ENCODE assay signal across 8 mouse cellular contexts in the genomic region with DNA sequence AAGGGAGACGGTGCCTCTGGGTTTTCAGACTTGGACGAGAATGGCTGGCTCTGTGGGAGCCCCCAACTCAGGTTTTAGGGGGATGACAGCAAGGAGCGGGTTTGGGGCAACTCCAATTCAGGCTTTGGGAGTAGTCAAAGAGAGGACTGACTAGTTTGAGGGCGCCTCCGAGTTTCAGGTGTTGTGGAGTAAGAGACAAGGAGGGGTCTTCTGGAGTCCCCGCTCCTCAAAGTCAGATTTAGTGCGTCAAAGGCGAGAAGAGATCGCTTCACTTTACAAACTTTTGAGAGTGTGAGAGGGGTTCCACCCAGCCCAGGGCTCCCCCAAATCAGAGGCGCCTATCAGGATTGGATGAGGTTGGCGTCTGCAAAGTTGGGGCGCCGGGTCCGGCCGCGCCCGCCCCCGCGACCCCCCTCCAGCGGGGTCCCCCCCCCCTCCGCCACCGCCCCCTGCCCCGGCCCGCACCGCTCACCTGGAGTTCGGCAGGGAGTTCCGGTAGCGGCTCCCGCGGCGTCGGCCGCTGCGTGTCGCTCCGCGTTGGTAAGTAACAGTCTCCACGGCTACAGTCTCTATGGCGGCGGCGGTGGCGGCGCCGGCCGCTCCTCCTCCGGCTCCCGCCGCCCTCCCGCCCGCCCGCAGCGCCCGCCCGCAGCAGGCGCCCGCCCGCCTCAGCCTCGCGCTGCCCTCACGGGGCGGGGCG. TPM values are rescaled to one million over a fixed set of nuclear protein-coding genes. Genes with fewer than 3 reads are reported as not detected.
DNase-seq lines count a peak whose midpoint lies in the region; ATAC-seq and TF ChIP-seq lines count a peak whose summit lies in the region.

TSS of gene Rfx2 (minus strand) at position 603 of the 700 bp plus-strand sequence.

- TF ChIP-seq CTCF in E14TG2a.4 (conservative IDR thresholded peaks at IDR 0.05; ENCODE audit: low read length), result no peak

- peak within 1 kb of the TSS; percentile 85 for H3K4me3 ChIP-seq in E14TG2a.4 (replicated peaks; ENCODE audit: low read length)
- H3K4me3 ChIP-seq in embryonic facial prominence, embryonic 14.5 days (ENCODE audit: low read depth, low read length), result peak within 1 kb of the TSS; percentile 66
- peak within 1 kb of the TSS; percentile 75 for H3K4me3 ChIP-seq in intestine, embryonic 16.5 days (ENCODE audit: low read length)
- H3K4me3 ChIP-seq in neural tube, embryonic 13.5 days, result peak within 1 kb of the TSS; percentile 62

- H3K4me2 ChIP-seq in embryonic facial prominence, embryonic 14.5 days (ENCODE audit: low read depth, low read length), result peak within 1 kb of the TSS; percentile 89
- peak within 1 kb of the TSS; percentile 94 for H3K4me2 ChIP-seq in intestine, embryonic 16.5 days (ENCODE audit: low read depth, low read length)
- peak within 1 kb of the TSS; percentile 76 for H3K4me2 ChIP-seq in neural tube, embryonic 13.5 days

- WGBS in embryonic facial prominence, embryonic 14.5 days, result under 1% methylated on average over 12 of the region's 62 CpGs
- WGBS in intestine, embryonic 16.5 days, result under 1% methylated on average over 38 of the region's 62 CpGs
- WGBS in neural tube, embryonic 13.5 days, result under 1% methylated on average over 36 of the region's 62 CpGs

- no peak for ATAC-seq in embryonic facial prominence, embryonic 14.5 days (ENCODE audit: low read depth)
- no peak for ATAC-seq in intestine, embryonic 16.5 days
- ATAC-seq in neural tube, embryonic 13.5 days (ENCODE audit: low read depth), result peak; percentile 36; the same call in 1 of the 2 replicates

- H3K36me3 ChIP-seq in E14TG2a.4 (ENCODE audit: insufficient read depth, low read length), result peaks cover 20% of the 10 kb centered on the region
- H3K36me3 ChIP-seq in embryonic facial prominence, embryonic 14.5 days (ENCODE audit: control insufficient read depth, insufficient read depth, low read length), result no peaks in the 10 kb centered on the region
- H3K36me3 ChIP-seq in intestine, embryonic 16.5 days (ENCODE audit: control insufficient read depth, insufficient read depth, low read length), result no peaks in the 10 kb centered on the region
- H3K36me3 ChIP-seq in neural tube, embryonic 13.5 days, result no peaks in the 10 kb centered on the region

- H3K27me3 ChIP-seq in E14TG2a.4 (ENCODE audit: insufficient read depth, low read length), result no peaks in the 10 kb centered on the region
- peaks cover 19% of the 10 kb centered on the region for H3K27me3 ChIP-seq in embryonic facial prominence, embryonic 14.5 days (replicated peaks; ENCODE audit: control insufficient read depth, insufficient read depth, low read length)
- H3K27me3 ChIP-seq in intestine, embryonic 16.5 days (replicated peaks; ENCODE audit: control insufficient read depth, insufficient read depth, low read length), result peaks cover 2% of the 10 kb centered on the region; the same call in 1 of the 2 replicates
- H3K27me3 ChIP-seq in neural tube, embryonic 13.5 days, result peaks cover 33% of the 10 kb centered on the region

- peak; percentile 25 for DNase-seq in embryo, embryonic 11 days
- DNase-seq in embryo, embryonic 10 days (ENCODE audit: low spot score), result no peak
- DNase-seq in embryonic facial prominence, embryonic 14.5 days (ENCODE audit: low spot score), result peak; percentile 18
- no peak for DNase-seq in retina, embryonic 14.5 days (ENCODE audit: low spot score)
- DNase-seq in layer of hippocampus, adult 9-10 months (ENCODE audit: low spot score), result no peak

- H3K4me1 ChIP-seq in E14TG2a.4 (replicated peaks; ENCODE audit: low read depth, low read length), result peaks cover 82% of the 10 kb centered on the region
- H3K4me1 ChIP-seq in embryonic facial prominence, embryonic 14.5 days (ENCODE audit: control insufficient read depth, insufficient read depth, low read length), result 0 out of 2 replicates have a peak, but pooled peaks cover 3% of the 10 kb centered on the region
- peaks cover 8% of the 10 kb centered on the region for H3K4me1 ChIP-seq in intestine, embryonic 16.5 days (ENCODE audit: control insufficient read depth, insufficient read depth, low read length)
- peaks cover 20% of the 10 kb centered on the region for H3K4me1 ChIP-seq in neural tube, embryonic 13.5 days (replicated peaks)

- no peak within 1 kb of the TSS for H3K27ac ChIP-seq in embryonic facial prominence, embryonic 14.5 days (replicated peaks; ENCODE audit: low read depth, low read length)
- no peak within 1 kb of the TSS for H3K27ac ChIP-seq in intestine, embryonic 16.5 days (ENCODE audit: low read length)
- H3K27ac ChIP-seq in neural tube, embryonic 13.5 days (replicated peaks), result peak within 1 kb of the TSS; percentile 43; the same call in 1 of the 2 replicates

- H3K9ac ChIP-seq in embryonic facial prominence, embryonic 14.5 days (ENCODE audit: low read depth, low read length), result peak within 1 kb of the TSS; percentile 70
- peak within 1 kb of the TSS; percentile 67 for H3K9ac ChIP-seq in intestine, embryonic 16.5 days (ENCODE audit: low read depth, low read length)
- H3K9ac ChIP-seq in neural tube, embryonic 13.5 days, result peak within 1 kb of the TSS; percentile 68

- H3K9me3 ChIP-seq in E14TG2a.4 (ENCODE audit: low read length), result no peaks in the 10 kb centered on the region
- no peaks in the 10 kb centered on the region for H3K9me3 ChIP-seq in embryonic facial prominence, embryonic 14.5 days (ENCODE audit: control insufficient read depth, low read length)
- H3K9me3 ChIP-seq in intestine, embryonic 16.5 days (ENCODE audit: control insufficient read depth, low read length), result no peaks in the 10 kb centered on the region
- no peaks in the 10 kb centered on the region for H3K9me3 ChIP-seq in neural tube, embryonic 13.5 days

RNA-seq across cellular contexts. Expression of gene Rfx2, which starts in this region (rescaled TPM):
- 3.5 and 5.3 TPM in 2 replicates for polyA plus RNA-seq in embryonic facial prominence, embryonic 14.5 days (2014; fragmentation: Nextera tagmentation; extraction: Ambion mirVana)
- 2.5 and 3.4 TPM in 2 replicates for polyA plus RNA-seq in intestine, embryonic 16.5 days (2015; fragmentation: Nextera tagmentation; extraction: Ambion mirVana)
- 4.6 and 5.2 TPM in 2 replicates for polyA plus RNA-seq in neural tube, embryonic 13.5 days (2015; fragmentation: Nextera tagmentation; extraction: Ambion mirVana)

Comparison
In these comparisons a context has a peak if more than half of its experiments do, and no peak if none do; other contexts are left out.
1. DNase-seq: peak in embryo, embryonic 11 days (single experiment) and embryonic facial prominence, embryonic 14.5 days (single experiment); none in embryo, embryonic 10 days (single experiment), retina, embryonic 14.5 days (single experiment) and layer of hippocampus, adult 9-10 months (single experiment).
2. Peak in every context shown above with its lines, with median percentiles within 50 percentile points of each other: H3K4me3 ChIP-seq, H3K4me2 ChIP-seq and H3K9ac ChIP-seq.